Mouse (Mus musculus) small intestine, adult 2 months (tissue): ENCODE measurements around the gene Rtkn.

ENCODE experiments used
- CTCF ChIP-seq: fragments of 200-500 bp; IDR thresholded peaks from 2 replicates; pipeline ENCODE4 v1.5.1; 2012; ENCODE audit warnings: low read depth, mild to moderate bottlenecking, control low read depth, inconsistent platforms, low read length, moderate library complexity, mixed read lengths; ENCODE audit not compliant: insufficient replicate concordance, insufficient read length; ENCODE audit errors: extremely low read depth
- POLR2A ChIP-seq: fragments of 200-500 bp; IDR thresholded peaks from 2 replicates; pipeline ENCODE4 v1.6.1; 2012; ENCODE audit warnings: low read depth, mild to moderate bottlenecking, control low read depth, inconsistent platforms, low read length, moderate library complexity

- TF ChIP-seq CTCF (no peak), POLR2A (no peak)
Observed at GRCm38 (mm10) chr6:83169872-83170271, 34.6 kb downstream of the Rtkn start.
